Mouse (Mus musculus) neural tube, embryonic 14.5 days (tissue): Measurements from ENCODE around the gene 1700020N01Rik. TPM values are rescaled to one million over a fixed set of nuclear protein-coding genes. Genes with fewer than 3 reads are reported as not detected.

ENCODE experiments used
- ATAC-seq: fragments of 200-750 bp; cut with Nextera tagmentation; 2 replicates; pipeline ENCODE4 v1.8.0; 2017; ENCODE audit warnings: low read depth, mild to moderate bottlenecking, moderate TSS enrichment, moderate library complexity
- H3K27ac ChIP-seq: fragments of 300-500 bp; sonication (generic); 2 replicates; pipeline ENCODE4 v1.5.1; 2014; ENCODE audit warnings: low read depth, mild to moderate bottlenecking, control low read depth, low read length, moderate library complexity, mixed read lengths
- H3K27me3 ChIP-seq: fragments of 300-500 bp; sonication (generic); 2 replicates; pipeline ENCODE4 v1.6.1; 2014; ENCODE audit warnings: low read length; ENCODE audit not compliant: control insufficient read depth, insufficient read depth
- H3K36me3 ChIP-seq: fragments of 300-500 bp; sonication (generic); 2 replicates; pipeline ENCODE4 v1.6.1; 2014; ENCODE audit warnings: low read length, mixed read lengths; ENCODE audit not compliant: control insufficient read depth, insufficient read depth
- H3K4me1 ChIP-seq: fragments of 300-500 bp; sonication (generic); 2 replicates; pipeline ENCODE4 v1.6.1; 2014; ENCODE audit warnings: low read length; ENCODE audit not compliant: control insufficient read depth, insufficient read depth
- H3K4me2 ChIP-seq: fragments of 300-500 bp; sonication (generic); 2 replicates; pipeline ENCODE4 v1.6.1; 2014; ENCODE audit warnings: mild to moderate bottlenecking, low read depth, low read length, control low read depth
- H3K4me3 ChIP-seq: fragments of 300-500 bp; sonication (generic); 2 replicates; pipeline ENCODE4 v1.5.1; 2014; ENCODE audit warnings: low read depth, low read length, control low read depth, mixed read lengths
- H3K9ac ChIP-seq: fragments of 300-500 bp; sonication (generic); replicated peaks from 2 replicates; pipeline ENCODE4 v1.6.1; 2014; ENCODE audit warnings: low read depth, mild to moderate bottlenecking, control low read depth, low read length, mixed read lengths
- H3K9me3 ChIP-seq: fragments of 300-500 bp; sonication (generic); 2 replicates; pipeline ENCODE4 v1.6.1; 2016; ENCODE audit warnings: low read length; ENCODE audit not compliant: control insufficient read depth
- WGBS: fragments of 180-500 bp; shearing (Covaris S2); extraction: QIAGEN DNeasy Blood & Tissue Kit; methylation state at CpG from one replicate; pipeline ENCODE4 v1.1.7; 2014; 5-methylcytosine and 5-hydroxymethylcytosine counted together
- polyA plus RNA-seq: library from polyadenylated mRNA; unstranded; fragments of >200 nt; fragmentation: Nextera tagmentation; extraction: Ambion mirVana; gene quantifications from 2 replicates; pipeline ENCODE4 v1.2.1, GENCODE M21; 2014

1700020N01Rik gene
- polyA plus RNA-seq, 1 experiment from 2014 or later = not detected

GRCm38 (mm10) chr10:21613021-21613860 is 20.3 kb downstream of the 1700020N01Rik start:
- no peaks in the 10 kb centered on the region for H3K4me1 ChIP-seq
- no peaks in the 10 kb centered on the region for H3K9me3 ChIP-seq
- H3K27ac ChIP-seq = no peak overlapping the region
- no peak overlapping the region for H3K4me2 ChIP-seq
- ATAC-seq = no peak
- H3K27me3 ChIP-seq = no peaks in the 10 kb centered on the region
- WGBS = 80% methylated on average over 4 of the region's 4 CpGs
- no peak overlapping the region for H3K4me3 ChIP-seq
- H3K9ac ChIP-seq = no peak overlapping the region
- no peaks in the 10 kb centered on the region for H3K36me3 ChIP-seq

- no peaks in the 10 kb centered on the region for H3K4me1 ChIP-seq
- no peak overlapping the region for H3K4me3 ChIP-seq
- WGBS = 83% methylated on average over 1 of the region's 1 CpGs
- H3K4me2 ChIP-seq = no peak overlapping the region
- H3K36me3 ChIP-seq = no peaks in the 10 kb centered on the region
- ATAC-seq = no peak
- no peak overlapping the region for H3K27ac ChIP-seq
- no peaks in the 10 kb centered on the region for H3K9me3 ChIP-seq
- no peak overlapping the region for H3K9ac ChIP-seq
- no peaks in the 10 kb centered on the region for H3K27me3 ChIP-seq
These were observed 21.6 kb downstream of the 1700020N01Rik start for GRCm38 (mm10) chr10:21614520-21614919.

GRCm38 (mm10) chr10:21618745-21619508 is 26.0 kb downstream of the 1700020N01Rik start:
- no peaks in the 10 kb centered on the region for H3K4me1 ChIP-seq
- H3K27ac ChIP-seq = no peak overlapping the region
- H3K4me2 ChIP-seq = no peak overlapping the region
- no peaks in the 10 kb centered on the region for H3K9me3 ChIP-seq
- no peaks in the 10 kb centered on the region for H3K36me3 ChIP-seq
- WGBS = 86% methylated on average over 5 of the region's 5 CpGs
- no peak for ATAC-seq
- no peak overlapping the region for H3K9ac ChIP-seq
- H3K27me3 ChIP-seq = no peaks in the 10 kb centered on the region
- no peak overlapping the region for H3K4me3 ChIP-seq

- H3K4me2 ChIP-seq = no peak overlapping the region
- no peak overlapping the region for H3K9ac ChIP-seq
- no peaks in the 10 kb centered on the region for H3K27me3 ChIP-seq
- WGBS = 80% methylated on average over 7 of the region's 7 CpGs
- no peak for ATAC-seq
- H3K4me3 ChIP-seq = no peak overlapping the region
- no peaks in the 10 kb centered on the region for H3K36me3 ChIP-seq
- H3K4me1 ChIP-seq = no peaks in the 10 kb centered on the region
- H3K27ac ChIP-seq = no peak overlapping the region
- no peaks in the 10 kb centered on the region for H3K9me3 ChIP-seq
These were observed 29.1 kb downstream of the 1700020N01Rik start for GRCm38 (mm10) chr10:21622065-21622464.

GRCm38 (mm10) chr10:21628555-21628954 is 35.6 kb downstream of the 1700020N01Rik start:
- no peak for ATAC-seq
- H3K4me2 ChIP-seq = no peak overlapping the region
- H3K9ac ChIP-seq = no peak overlapping the region
- H3K9me3 ChIP-seq = no peaks in the 10 kb centered on the region
- H3K4me1 ChIP-seq = no peaks in the 10 kb centered on the region
- 81% methylated on average over 5 of the region's 5 CpGs for WGBS
- H3K27me3 ChIP-seq = no peaks in the 10 kb centered on the region
- no peak overlapping the region for H3K4me3 ChIP-seq
- no peaks in the 10 kb centered on the region for H3K36me3 ChIP-seq
- no peak overlapping the region for H3K27ac ChIP-seq

GRCm38 (mm10) chr10:21629031-21629740 is 36.2 kb downstream of the 1700020N01Rik start:
- Histone ChIP-seq H3K27me3 (no peaks in the 10 kb centered on the region), H3K9me3 (no peaks in the 10 kb centered on the region), H3K9ac (no peak overlapping the region), H3K27ac (no peak overlapping the region), H3K4me3 (no peak overlapping the region), H3K4me1 (no peaks in the 10 kb centered on the region), H3K36me3 (no peaks in the 10 kb centered on the region), H3K4me2 (no peak overlapping the region)
- no peak for ATAC-seq
- 83% methylated on average over 10 of the region's 10 CpGs for WGBS

- no peak overlapping the region for H3K9ac ChIP-seq
- H3K36me3 ChIP-seq = no peaks in the 10 kb centered on the region
- H3K27ac ChIP-seq = no peak overlapping the region
- no peaks in the 10 kb centered on the region for H3K4me1 ChIP-seq
- no peak overlapping the region for H3K4me3 ChIP-seq
- no peak for ATAC-seq
- 90% methylated on average over 1 of the region's 1 CpGs for WGBS
- H3K9me3 ChIP-seq = no peaks in the 10 kb centered on the region
- no peak overlapping the region for H3K4me2 ChIP-seq
- no peaks in the 10 kb centered on the region for H3K27me3 ChIP-seq
These were observed 38.5 kb downstream of the 1700020N01Rik start for GRCm38 (mm10) chr10:21631481-21631880.

GRCm38 (mm10) chr10:21632687-21633086 is 39.7 kb downstream of the 1700020N01Rik start:
- Histone ChIP-seq H3K27me3 (no peaks in the 10 kb centered on the region), H3K4me2 (no peak overlapping the region), H3K27ac (no peak overlapping the region), H3K9me3 (no peaks in the 10 kb centered on the region), H3K9ac (no peak overlapping the region), H3K4me1 (no peaks in the 10 kb centered on the region), H3K4me3 (no peak overlapping the region), H3K36me3 (no peaks in the 10 kb centered on the region)
- no peak for ATAC-seq
- 81% methylated on average over 5 of the region's 5 CpGs for WGBS
